Mouse (Mus musculus): Measurements from ENCODE around the gene Tmem236. TPM values are rescaled to one million over a fixed set of nuclear protein-coding genes. Genes with fewer than 3 reads are reported as not detected.
A peak's percentile ranks its signal among the peaks of the same experiment; 100 is the strongest.

Gene Tmem236
- total RNA-seq (2021), result under 1 TPM; 0.10 to 0.17 TPM
- long read RNA-seq, experiment 1, result 0 reads
- long read RNA-seq, experiment 2, result 0 reads

DNA sequence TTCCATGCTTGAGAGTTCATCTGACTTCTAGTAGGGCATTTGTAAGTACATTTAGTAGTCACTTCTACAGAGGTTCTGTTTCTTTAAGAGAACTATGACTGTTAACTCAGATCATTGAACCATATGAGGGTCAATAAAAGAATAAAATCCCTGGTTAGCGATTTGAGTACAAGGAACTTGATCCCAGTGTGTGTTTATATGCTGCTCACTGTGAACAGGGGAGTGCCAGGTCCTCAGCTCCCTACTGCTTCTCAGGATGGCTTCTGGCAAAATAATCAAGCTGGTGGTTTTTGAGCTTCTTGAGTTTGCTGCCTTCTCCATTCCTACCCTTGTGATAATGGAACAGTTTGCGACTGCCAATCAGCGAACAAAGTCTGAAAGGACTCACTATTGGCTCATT, at the start of gene Tmem236:
Gene Tmem236, plus strand, starts transcription at position 190 of the 400 bp plus-strand sequence.
- no peak for DNase-seq
- intact Hi-C loops (cut with DNase I), result no loop called here

DNA sequence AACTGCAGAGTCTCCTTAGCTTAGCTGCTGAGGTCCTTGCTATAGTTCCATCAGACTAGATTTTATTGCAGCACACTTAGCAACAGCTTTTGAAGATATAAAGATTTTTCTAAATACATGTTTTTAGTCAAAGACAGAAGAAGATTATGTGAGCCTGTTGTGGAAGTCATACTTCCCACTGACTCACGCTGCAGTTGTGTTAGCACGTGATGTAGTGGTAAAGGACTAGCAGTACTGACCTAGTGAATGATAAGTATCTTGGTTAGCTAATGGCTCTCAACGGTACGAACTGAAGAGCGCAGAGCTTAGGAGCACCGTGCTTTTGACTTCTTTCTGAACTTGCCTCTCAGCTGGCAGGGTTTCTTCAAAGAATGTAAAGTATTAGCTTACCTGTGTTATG, 47.9 kb upstream of the Tmem236 start:
- no peak for DNase-seq
- intact Hi-C loops (cut with DNase I), result no loop called here

DNA sequence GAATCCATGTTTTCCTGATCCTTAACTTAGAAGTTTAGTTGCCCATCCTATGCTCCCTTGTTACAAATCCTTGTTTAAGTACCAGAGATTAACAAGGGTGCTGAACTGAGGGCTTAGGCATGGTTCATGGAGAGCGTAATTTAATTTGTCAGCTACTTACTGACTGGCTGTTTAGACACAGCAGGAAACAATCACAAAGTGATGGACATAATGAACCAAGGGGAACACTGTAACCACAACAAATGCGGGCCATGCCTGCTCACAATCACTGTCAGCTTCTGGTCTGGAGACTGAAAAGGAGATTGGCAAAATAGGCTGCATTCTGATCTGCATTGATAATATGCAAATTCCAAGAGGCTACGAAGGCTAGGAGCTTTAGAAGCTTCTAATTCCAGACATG, 46.7 kb upstream of the Tmem236 start:
- DNase-seq, result no peak
- intact Hi-C loops (cut with DNase I), result no loop called here

DNA sequence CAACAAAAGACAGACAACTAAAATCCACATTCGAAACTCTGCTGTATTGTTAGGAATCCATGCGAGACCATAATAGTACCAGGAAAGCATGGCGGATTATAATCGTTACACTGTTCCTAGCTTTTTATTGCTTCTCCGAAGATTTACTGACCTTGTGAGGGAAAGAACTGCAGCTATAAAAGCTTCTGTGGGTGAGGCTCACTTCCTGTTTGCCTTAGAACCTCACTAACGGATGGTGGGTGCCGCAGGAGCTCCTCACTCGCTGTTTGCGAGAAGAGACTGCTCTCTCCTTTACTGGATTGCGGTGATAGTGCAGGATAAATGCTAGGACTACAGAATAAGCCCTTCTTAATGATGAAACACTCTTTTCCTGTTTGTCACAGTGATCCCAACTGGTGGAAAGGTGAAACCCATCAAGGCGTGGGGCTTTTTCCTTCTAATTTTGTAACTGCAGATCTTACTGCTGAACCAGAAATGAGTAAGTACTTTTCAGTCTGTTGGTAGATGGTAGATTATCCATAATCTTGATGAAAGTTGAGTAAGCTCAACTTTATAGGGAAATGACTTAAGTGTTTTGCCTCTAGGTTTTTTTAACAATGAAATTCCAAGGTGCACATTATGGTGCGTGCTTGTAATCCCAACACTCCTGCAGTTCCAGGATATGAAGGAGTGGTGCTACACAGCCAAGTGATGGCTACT, 43.5 kb upstream of the Tmem236 start:
- DNase-seq, result no peak
- intact Hi-C loops (cut with DNase I), result no loop called here

DNA sequence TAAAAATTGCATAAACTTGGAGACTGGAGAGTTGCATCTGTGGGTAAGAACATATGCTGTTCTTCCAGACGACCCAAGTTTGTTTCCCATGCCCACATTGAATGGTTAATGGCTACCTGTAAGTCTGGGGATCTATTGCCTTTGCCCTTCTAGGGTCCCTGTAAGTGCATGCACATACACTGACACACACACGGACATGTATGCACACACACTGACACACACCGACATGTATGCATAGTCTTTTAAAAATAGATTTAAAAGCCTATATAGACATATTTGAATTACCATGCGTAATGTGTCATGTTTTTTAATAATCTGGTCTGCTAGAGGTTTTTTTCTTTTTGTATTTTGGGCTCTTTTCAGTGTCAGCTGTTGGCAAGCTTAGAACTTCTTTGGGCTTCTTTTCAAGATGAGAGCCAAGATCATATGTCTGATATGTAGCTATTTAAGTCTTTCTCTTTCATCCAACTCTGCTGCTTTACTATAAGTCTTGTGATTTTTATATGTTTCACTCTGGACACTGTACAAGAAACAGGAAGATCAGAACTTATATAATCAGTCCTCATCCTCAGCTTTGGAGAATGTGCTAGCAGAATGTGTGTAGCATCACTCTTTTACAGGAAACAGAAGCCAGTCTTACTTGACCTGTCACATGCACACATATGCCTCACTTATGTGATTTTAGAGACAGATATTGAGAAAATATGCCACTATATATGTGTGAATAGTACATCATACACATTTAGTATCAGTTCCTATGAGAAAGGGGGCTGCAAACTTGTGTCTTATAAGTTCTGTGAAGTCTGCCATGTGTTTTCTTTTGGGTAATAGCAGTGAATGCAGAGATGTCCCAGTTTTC, 41.6 kb upstream of the Tmem236 start:
- intact Hi-C loops (cut with DNase I), result no loop called here
- no peak for DNase-seq

DNA sequence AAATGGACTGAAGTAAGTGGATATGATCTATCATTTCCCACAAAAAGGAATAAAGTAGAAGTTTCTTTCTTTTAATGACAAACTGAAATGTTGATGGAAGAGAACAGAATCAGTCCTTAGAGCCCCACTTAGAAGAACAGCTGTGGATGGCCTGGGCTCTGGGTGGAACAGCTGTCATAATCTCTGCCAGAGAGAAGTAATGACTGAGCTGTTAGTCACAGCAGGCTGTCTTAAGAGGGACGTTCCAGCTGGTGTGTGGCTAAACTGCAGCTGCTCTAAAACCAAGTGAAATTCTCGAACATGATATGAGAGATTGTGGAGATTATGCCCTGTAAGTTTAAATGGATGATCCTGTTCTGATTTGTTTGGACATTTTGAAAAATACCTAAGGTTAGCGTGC, 37.4 kb upstream of the Tmem236 start:
- no peak for DNase-seq
- intact Hi-C loops (cut with DNase I), result no loop called here

DNA sequence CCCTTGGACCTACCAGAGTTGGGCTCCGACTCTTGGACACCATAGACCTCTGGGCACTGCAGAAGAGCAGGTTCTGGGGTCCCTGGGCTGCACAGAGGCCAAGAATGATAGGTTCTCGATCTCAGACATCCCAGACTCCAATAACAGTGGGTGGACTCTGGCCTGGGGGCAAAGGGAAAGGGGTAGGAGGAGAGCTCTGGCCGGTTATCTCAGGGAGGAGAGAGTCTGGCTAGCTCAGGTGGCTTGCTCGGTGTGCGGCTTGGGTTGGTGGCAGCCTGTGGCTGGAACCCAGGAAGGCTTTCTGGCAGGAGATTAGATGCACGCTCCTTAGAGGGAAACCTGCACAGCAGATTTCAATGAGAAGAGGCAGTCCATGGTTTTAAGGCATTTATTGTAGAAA, 34.7 kb upstream of the Tmem236 start:
- DNase-seq, result no peak
- intact Hi-C loops (cut with DNase I), result no loop called here

DNA sequence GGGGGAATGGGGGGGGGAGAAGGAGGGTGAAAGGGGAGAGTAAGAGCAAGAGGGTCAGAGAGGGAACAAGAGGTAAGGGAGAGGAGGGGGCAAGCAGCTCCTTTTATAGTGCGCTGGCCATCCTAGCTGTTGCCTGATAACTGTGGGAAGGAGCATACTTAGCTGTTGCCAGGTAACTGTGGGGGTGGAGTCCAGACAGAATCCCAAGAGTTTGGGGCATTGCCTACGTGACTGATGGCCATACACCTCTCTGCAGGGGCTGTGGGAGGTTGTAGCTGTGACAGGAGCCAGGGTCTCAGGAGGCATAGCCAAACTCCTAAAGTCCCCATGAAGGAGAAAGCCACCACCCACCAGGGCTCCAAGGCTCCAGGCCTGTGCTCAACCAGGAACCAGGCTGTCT, 34.3 kb upstream of the Tmem236 start:
- intact Hi-C loops (cut with DNase I), result no loop called here
- no peak for DNase-seq

DNA sequence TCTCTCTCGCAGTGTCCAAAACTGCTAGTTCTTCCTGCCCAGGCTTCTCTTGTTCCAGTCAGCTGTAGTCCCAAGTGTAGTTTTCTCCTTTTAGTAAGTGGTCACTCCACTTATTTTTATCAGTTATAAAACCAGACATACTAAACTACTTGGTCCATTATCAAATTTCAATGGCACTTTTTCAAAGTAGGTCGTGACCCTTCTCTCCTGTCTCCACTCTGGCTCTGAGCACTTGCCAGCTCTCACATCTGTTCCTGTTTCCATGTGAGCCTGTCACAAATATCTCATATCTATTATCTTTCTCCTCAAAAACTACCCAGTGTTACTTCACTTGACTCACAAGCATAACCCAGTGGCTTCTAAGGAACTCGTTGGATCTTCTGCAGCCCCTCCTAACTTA, 29.0 kb upstream of the Tmem236 start:
- intact Hi-C loops (cut with DNase I), result no loop called here
- peak in 1 of 2 experiments; percentile 18 for DNase-seq

DNA sequence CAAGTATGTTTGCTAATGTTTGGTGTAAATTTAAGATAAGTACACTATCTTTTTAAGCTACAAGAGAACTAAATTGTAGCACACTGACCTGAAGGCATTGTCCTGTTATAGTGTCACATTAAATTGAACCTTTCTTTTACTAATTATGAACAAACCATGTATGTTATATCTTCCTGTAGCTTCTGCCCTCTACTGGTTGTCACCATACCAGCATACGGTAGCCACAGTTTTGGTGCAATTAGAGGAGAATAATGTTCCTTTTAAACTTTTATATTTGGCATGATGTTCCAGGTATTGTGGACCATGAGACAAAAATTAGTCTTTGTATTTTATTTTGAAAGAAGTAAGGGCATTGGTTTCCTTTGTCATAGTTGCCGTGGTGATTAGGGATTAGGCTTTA, 27.4 kb upstream of the Tmem236 start:
- intact Hi-C loops (cut with DNase I), result no loop called here

DNA sequence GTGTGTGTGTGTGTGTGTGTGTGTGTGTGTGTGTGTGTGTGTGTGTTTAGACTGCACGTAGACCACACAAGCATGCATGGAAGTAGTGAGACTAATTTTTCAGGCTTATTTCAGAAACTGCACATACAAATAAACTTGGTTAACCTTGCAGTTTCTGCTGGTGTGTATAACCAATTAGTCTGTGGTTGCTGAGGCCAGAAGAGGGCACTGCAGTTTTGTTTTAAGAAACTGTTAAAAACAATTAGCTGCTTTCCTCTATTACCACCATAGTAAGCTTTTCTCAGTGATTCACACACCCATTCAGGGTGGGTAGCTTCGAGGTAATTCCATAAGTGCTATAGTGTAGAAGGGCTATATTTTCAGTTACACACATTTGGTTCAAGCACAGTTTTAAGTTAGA, 23.5 kb upstream of the Tmem236 start:
- intact Hi-C loops (cut with DNase I), result loop anchor here (5.0 kb wide), 1 partner anchor 104 kb away; no protein-coding TSS in a partner anchor
- no peak for DNase-seq

More for the DNA sequence above, 27.4 kb upstream of the Tmem236 start:
- DNase-seq, result no peak

DNA sequence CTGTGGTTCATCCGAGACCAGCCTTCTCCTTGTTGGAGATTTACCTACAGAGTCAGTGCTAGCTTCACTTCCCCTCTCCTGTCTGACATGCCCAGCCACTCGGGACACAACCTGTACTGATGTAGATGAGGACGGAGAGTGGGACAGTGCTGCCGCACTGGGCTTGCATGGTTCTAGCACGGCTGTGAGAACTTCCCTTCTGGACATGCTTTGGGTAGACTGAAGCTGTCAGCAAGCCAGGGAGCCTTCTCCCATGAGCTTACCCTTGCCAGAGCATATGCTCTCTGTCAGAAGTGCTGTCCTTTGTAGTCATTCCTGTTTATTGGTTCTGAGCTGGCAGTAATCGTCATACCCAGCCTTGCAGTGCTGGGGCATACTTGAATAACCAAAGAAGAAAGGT, 22.5 kb upstream of the Tmem236 start:
- intact Hi-C loops (cut with DNase I), result loop anchor here (5.0 kb wide), 1 partner anchor 105 kb away; no protein-coding TSS in a partner anchor
- DNase-seq, result no peak

DNA sequence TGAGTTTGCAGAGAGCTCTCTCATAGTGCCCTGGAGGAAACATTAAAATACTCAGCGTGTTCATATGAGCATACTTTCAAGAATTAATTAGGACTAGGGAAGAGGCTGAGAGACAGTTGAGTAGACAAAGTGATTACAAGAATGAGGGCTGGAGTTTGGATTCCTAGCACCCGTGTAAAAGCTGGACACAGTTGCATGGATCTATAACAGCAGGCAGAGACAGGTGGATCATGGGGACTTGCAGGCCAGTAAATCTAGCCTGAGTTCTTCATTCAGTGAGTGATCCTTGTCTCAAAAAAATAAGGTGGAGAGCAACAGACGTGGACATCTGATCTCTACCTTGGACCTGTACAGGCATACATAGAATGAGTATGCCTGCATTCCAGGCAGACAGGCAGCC, 15.3 kb upstream of the Tmem236 start:
- intact Hi-C loops (cut with DNase I), result no loop called here
- DNase-seq, result no peak

DNA sequence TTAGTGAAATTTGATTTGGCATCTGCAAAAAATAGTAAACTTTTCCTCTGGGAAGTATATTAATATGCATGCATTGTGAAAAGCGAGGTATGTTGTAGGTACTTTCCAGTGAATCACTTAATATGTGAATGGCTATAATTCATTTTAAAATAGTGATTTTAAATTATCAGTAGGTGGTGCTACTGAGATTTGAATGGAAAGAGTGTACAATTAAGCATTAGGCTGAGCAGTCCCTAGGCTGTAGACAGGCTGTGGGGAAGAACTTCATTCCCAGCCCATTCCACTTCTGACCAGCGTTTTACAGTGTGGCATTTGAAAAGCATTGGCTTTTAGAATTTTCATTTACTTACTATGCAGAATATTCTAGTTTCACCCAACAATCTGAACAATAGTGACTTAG, 14.6 kb upstream of the Tmem236 start:
- intact Hi-C loops (cut with DNase I), result loop anchor here (5.0 kb wide), 1 partner anchor 133 kb away; no protein-coding TSS in a partner anchor

DNA sequence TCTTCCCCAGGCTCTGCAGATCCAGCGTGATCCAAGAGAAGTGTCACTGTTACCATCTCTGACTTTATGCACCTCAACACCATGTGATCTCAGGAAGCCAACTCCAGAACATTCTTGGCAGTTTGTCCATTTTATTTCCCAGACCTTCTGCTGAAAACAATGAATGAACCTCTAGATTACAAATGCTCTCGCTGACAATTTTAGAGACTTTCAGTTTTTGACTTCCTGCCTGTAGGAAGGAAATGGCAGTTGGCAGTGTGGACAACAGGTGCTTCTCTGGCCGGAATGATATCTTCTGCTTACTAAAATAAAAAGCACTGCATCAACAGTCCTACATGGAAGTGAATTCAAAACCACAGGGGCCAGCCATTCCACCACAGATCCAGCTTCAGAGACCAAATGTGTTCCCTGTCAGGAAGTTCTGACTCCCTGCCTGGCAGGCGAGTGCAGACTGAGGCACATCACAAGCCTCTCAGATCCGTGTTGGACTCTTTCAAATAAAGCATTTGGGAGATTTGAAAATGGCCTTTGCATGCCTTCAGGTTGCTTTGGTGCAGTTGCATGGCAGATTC, 9.8 kb upstream of the Tmem236 start:
- intact Hi-C loops (cut with DNase I), result loop anchor here (5.0 kb wide), 3 partner anchors 38 to 128 kb away; no protein-coding TSS in a partner anchor
- peak; percentile 7 to 19 for DNase-seq

More for the DNA sequence above, 14.6 kb upstream of the Tmem236 start:
- no peak for DNase-seq

DNA sequence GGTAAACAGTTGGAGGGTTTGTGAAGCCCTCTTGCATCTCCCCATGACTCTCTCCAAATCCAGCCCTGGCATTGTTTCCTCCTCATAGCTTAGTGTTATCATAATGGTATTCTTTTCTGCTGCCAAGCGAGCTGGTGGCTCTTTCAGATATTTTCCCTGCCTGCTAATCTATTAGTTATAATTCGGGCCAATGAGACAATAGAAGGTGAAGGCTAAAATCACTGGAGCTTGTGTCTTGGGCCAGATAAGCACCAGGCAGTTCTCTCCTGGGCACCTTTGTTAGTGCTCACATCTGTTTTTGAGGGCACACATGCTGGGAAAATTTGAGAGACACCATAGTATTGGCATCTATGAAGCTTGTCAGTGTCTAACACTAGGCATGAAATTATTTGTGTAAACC, 9.3 kb upstream of the Tmem236 start:
- DNase-seq, result no peak
- intact Hi-C loops (cut with DNase I), result loop anchor here (5.0 kb wide), 2 partner anchors 37 to 67 kb away; no protein-coding TSS in a partner anchor

DNA sequence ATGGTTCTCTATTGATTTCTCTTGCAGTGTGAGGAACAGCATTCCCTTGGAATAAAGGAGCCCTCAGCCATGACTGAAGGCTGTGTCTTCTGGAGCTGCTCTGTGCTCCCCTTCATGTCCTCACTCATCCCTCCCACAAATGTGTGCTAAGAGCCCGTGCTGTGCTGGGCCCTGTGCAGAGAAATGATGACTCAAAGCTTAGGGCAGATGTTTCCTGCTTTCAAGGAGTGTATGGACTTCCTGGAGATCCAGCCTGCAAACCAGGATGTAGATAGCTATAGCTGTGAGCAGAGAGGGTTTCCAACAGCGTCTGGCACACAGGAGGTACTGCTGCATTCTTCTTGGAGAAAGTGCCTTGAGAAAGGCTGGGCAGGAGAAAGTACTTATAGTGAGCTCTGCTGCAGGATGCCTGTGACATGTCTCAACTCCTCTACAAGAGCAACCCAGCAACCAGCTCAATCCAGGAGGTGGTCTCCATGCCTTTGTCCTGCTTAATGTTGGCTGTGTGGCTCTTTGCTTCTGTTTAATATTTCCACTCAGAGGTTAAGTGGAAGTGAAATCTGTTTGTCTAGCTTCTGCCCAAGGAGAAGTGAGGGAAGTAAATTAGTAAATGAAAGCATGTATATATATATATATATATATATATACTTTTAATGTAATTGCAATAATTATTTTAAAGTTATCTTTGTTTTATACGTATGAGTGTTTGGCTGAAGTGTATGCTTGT, 8.5 kb upstream of the Tmem236 start:
- DNase-seq, result peak; percentile 6 to 14
- intact Hi-C loops (cut with DNase I), result loop anchor here (5.0 kb wide), 2 partner anchors 37 to 67 kb away; no protein-coding TSS in a partner anchor

DNA sequence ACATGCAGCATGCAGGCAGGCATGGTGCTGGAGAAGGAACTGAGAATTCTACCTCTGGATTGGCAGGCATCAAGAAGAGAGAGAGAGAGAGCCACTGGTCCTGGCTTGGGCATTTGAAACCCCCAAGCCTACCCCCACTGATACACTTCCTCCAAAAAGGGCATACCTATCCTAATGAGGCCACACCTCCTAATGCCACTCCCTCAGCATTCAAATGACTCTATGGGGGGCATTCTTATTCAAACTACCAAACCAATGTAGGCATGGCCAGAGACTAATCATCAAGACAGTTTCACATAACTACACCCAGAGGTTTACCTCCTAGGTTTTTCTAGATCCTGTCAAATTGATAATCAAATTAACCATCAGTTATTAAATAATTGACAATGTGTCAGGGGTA, 6.6 kb upstream of the Tmem236 start:
- DNase-seq, result no peak
- intact Hi-C loops (cut with DNase I), result loop anchor here (5.0 kb wide), 2 partner anchors 35 to 65 kb away; no protein-coding TSS in a partner anchor

DNA sequence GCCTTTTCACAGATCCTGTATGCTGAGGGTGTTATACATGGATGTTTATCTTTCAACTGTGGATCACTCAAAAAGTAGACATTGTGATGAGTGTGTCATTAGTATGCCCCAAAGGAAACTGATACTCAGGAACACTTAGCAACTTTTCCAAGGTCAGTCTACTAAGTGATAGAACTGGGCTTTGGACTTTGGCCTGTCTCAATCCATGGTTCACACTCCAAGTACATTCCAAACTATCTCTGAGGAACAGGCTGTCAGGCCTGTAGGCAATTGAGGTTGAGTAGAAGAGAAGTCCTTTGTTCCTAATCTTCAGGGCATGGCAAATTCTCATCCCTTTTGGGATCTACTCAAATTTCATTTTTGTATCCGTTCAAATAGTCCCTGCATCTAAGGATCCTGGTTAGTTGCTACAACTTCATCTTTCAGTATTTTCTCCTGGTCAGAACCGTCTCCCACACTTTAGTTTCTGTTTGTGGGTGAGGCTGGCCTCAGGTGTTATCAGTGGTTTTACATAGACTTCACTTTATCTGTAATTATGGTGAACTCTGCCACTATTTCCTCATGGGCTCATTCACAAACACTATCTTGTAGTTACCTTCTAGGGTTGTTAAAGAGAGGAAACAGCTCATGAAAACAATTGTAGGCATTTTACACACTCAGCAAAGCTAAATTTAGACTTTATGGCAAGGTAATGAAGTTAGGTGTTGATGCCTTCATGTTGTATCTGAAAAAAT, 2.3 kb downstream of the Tmem236 start:
- intact Hi-C loops (cut with DNase I), result no loop called here
- DNase-seq, result no peak

DNA sequence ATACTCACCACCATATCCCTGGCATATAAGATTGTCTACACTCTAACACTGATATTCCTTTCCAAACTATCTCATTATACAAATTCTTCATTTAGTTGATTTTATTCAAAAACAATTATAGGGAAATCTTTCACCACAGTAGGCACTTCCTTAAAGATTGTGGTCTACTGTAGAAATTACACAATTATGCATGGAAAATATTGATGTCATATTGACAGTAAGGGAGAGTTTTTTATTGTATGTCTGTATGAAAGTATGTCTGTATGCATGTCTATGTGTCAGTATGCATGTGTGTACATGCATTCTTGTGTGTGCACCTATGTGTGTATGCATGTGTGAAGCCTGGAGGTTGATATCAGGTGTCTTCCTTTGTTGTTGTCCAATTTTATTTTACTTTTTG, 10.1 kb downstream of the Tmem236 start:
- intact Hi-C loops (cut with DNase I), result no loop called here
- DNase-seq, result no peak
